Mouse (Mus musculus) left cerebral cortex, postnatal 14 days (tissue): ENCODE measurements around the gene Pmpca. TPM values are rescaled to one million over a fixed set of nuclear protein-coding genes. Genes with fewer than 3 reads are reported as not detected.

Experiments
- DNase-seq, 2 experiments: peaks; one replicate each; pipeline ENCODE4 v3.0.0; 2021 to 2022; ENCODE audit warnings: low spot score in 2 of 2, mixed read lengths in 1 of 2
- intact Hi-C: fragments of 180-260 bp; cut with DNase I; formaldehyde crosslinking; loops from one replicate; pipeline ENCODE4 v1.15.1; 2025
- long read RNA-seq, 2 experiments: library from polyadenylated mRNA; stranded (forward); transcript quantifications; one replicate each; pipeline ENCODE4 v2.0.0; 2021
- total RNA-seq, 2 experiments: library from RNA; stranded (reverse); gene quantifications; 2 replicates each; pipeline ENCODE4 v1.2.3; 2021

Gene Pmpca
- total RNA-seq = 100 to 1,000 TPM; 116 to 117 TPM
- long read RNA-seq, experiment 1, transcript Pmpca-202 (11 exons, 1,638 nt) = minor isoform, 7 of 237 reads
- long read RNA-seq, experiment 1, transcript Pmpca-201 (13 exons, 3,135 nt) = major isoform, 174 of 237 reads
- long read RNA-seq, experiment 1, partial matches to known transcripts = 37 of 237 reads
- long read RNA-seq, experiment 1, other reads (novel, unspliced or antisense) = 19 of 237 reads
- long read RNA-seq, experiment 2, transcript Pmpca-201 (13 exons, 3,135 nt) = major isoform, 154 of 214 reads
- long read RNA-seq, experiment 2, transcript Pmpca-202 (11 exons, 1,638 nt) = minor isoform, 7 of 214 reads
- long read RNA-seq, experiment 2, partial matches to known transcripts = 30 of 214 reads
- long read RNA-seq, experiment 2, other reads (novel, unspliced or antisense) = 23 of 214 reads

DNA sequence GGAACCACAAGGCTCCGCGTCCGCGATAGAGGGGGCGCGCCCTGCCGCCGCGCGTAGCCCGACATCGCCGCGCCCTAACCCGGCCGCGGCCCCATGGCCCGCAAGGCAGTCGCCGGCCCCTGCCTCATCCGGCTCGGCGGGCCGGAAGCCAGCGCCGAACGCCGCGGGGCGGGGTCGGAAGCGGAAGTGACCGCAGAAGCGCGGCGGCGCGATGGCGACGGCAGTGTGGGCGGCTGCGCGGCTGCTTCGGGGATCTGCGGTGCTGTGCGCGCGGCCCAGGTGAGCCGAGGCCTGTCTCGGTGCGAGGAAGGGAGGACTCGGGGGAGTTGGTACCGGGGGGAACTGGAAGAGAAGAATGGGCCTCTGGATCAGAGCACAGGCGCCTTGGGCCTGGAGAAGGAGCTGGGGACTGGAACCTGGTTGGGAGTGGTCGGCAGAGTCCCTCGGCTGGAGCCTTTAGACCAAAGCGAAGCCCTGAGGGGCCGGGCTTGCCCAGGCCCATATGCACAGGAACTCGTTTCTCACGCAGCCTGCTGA, at the start of gene Pmpca, which contains the start of gene Entr1:
Gene Pmpca, plus strand, starts transcription at position 186 of the 537 bp plus-strand sequence.
Gene Entr1, minus strand, starts transcription at position 163 of the 537 bp plus-strand sequence.
- intact Hi-C loops = no loop called here

DNA sequence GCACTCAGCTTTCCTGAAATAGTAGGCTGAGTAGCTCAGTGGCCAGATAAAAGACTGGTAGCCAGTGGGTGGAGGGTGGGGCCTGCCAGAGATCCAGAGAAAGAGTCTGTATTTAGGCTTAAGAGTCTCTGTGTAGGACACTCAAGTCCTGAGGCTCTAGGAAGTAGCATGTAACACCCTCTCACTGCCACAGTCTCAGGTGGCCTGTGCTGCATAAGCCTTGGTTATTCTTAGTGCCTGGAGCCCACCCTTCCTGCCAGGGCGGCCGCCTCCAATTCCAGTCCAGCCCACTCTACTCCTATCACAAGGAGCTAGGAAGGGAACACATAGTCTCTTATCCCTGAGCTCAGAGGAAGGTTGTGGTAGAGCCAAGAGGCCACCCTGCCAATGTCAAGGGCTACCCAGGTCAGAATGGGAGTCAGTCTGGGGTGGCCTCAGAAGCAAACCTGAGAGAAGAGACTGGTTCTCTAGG, 47.6 kb upstream of the Pmpca start:
- intact Hi-C loops = no loop called here
- DNase-seq = peak in 1 of 2 experiments; percentile 25

More for the DNA sequence above, at the start of gene Pmpca, which contains the start of gene Entr1:
- DNase-seq = peak; percentile 72 to 87

DNA sequence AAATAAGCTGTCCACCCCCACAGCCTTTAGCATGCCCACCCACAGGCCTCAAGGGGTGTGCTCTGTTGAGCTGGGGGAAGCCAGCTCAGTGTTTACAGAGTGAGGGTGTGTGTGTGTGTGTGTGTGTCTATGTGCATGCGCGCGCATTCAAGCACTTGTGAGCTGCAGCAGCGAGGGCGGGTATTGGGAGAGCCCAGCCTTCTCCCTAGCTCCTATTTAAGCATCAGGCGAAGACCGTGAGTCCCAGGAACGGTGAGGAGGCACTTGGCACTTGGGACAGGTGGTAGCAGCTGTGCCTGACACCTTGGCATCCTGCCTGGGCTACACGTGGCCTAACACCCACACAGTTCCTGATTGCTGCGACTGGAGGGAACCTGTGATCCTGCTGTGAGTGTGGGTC, 47.1 kb upstream of the Pmpca start:
- intact Hi-C loops = no loop called here
- DNase-seq = peak; percentile 77 to 93

DNA sequence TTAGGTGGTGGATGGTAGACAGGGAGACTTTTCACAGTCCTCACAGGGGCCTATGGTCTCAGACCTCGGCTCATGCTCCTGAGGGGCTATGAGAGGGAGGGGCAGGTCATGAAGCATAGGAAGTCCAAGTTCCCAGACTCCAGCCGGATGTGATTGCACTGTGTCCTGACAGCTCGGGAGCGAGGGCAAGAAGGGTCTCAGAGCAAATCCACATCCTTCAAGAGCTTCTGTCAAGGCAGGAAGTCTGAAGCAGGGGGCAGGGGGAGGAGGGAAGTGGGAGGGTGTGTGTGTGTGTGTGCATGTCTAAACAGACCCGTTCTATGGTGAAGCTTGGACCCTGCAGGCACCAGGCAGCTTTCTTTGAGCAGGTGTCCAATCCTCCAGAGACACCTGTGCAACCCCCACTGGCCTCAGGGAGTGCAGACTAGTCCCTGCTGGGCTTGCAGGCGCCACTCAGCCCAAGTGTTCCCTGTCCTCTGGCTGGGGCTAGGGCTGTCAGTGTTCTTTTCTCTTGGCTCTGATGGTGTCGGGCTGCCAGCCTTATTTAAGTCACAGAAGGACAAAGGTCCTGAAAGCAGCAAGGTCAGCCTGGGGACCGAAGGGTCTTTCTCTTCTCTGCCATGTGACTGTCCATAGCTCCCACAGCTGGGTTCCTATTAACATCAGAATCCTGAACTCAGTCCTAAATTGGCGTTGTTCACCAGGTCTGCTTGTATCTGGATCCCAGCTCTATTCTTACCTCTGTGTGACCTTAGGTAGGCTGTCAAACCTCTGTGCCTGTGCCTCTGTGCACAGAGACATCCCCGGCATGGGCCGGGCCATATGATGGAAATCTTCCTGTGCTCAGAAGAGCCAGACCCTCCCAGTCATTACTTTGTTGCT, 46.3 kb upstream of the Pmpca start:
- no peak for DNase-seq
- intact Hi-C loops = no loop called here

DNA sequence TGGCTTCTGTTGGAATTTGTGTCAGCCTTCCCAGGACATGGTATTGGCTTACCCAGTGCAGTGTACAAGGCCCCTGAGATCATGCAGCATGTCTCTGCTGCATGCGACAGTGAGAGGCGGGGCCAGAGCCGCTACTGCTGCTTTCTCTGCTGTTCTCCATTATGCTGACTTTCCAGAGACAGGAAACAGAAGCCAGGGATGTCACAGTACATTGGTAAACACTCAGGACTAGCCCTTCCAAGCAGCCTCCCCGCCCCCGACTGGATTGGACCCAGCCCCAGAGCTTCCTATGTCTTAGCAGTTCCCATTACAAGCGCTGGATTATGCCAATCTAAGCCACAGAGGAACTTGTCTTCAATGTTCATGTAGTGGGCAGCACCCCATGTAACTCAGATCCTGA, 40.9 kb upstream of the Pmpca start:
- DNase-seq = no peak
- intact Hi-C loops = no loop called here

- peak; percentile 94 to 96 for DNase-seq
- intact Hi-C loops = loop anchor here (1.0 to 10.0 kb wide), 2 partner anchors 51 to 197 kb away; no protein-coding TSS in a partner anchor
These were observed 37.5 kb upstream of the Pmpca start, which contains the start of gene Dnlz for GRCm38 (mm10) chr2:26351358-26352290. TSS of gene Dnlz (minus strand) at chr2:26352110.

- DNase-seq = no peak
These were observed 36.7 kb upstream of the Pmpca start for GRCm38 (mm10) chr2:26352291-26352910.

GRCm38 (mm10) chr2:26353066-26353980, 35.8 kb upstream of the Pmpca start:
- intact Hi-C loops = loop anchor here (10.0 kb wide), 1 partner anchor 199 kb away; no protein-coding TSS in a partner anchor
- DNase-seq = no peak

More at GRCm38 (mm10) chr2:26352291-26352910, 36.7 kb upstream of the Pmpca start:
- intact Hi-C loops = loop anchor here (1.0 to 10.0 kb wide), 2 partner anchors 52 to 198 kb away; no protein-coding TSS in a partner anchor

DNA sequence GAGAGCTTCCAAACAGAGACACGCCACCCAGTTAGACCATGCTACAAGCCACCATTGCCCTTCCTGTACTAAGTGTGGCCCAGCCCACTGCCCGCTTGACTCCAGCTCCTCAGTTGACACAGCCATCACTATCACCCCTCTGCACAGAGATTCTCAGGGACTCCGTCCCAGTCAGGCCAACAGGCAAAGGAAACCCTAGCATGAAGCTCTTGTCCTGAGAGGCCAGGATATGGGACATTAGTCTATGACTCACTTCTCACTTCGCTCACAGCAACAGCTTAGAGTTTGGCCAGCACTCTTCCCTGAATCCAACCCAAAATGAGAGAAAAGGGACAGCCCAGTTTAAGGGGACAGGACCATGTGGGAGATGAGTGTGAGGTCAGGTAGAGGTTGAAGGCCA, 34.7 kb upstream of the Pmpca start:
- intact Hi-C loops = loop anchor here (10.0 kb wide), 1 partner anchor 200 kb away; no protein-coding TSS in a partner anchor
- DNase-seq = no peak

DNA sequence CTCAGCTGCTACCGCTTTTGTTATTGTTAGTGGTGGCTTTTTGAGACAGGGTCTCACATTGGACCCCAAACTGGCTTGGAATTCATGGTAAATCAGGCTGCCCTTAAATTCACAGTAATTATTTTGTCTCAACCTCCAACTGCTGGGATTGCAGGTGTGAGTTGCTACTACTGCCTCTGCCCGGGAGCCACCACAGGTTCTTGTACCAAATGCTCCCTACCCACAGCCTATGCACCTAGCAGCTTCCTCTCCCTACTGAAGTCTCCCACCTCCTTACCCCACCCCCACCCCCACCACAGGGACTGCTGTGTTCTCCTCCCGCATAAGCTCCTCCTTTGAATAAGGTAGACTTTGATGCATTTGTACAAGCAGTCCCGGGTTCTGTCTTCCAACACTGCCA, 32.9 kb upstream of the Pmpca start:
- intact Hi-C loops = loop anchor here (10.0 kb wide), 1 partner anchor 201 kb away; no protein-coding TSS in a partner anchor
- no peak for DNase-seq

DNA sequence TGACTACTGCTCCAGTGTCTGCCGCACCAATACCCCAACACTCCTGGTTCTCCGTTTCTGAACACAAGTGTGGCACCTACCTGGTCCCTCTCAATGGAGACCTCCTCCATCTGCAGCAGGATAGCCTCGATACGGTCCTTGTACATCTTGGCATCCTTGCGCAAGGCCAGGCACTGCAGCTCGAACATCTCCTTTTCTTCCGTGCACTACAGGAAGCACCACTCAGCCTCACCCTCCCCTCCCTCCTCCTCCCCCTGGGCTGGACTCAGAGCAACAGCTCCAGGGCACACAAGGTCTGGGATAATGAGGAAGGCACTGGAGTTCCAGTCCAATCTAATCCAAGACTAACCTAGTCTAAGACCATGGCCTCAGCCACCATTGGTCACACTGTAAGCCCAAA, 32.5 kb upstream of the Pmpca start:
- no peak for DNase-seq
- intact Hi-C loops = loop anchor here (10.0 kb wide), 1 partner anchor 202 kb away; no protein-coding TSS in a partner anchor

- intact Hi-C loops = loop anchor here (10.0 kb wide), 1 partner anchor 203 kb away; no protein-coding TSS in a partner anchor
- no peak for DNase-seq
These were observed 31.7 kb upstream of the Pmpca start for GRCm38 (mm10) chr2:26357484-26357883.

GRCm38 (mm10) chr2:26358667-26359320, 30.3 kb upstream of the Pmpca start:
- intact Hi-C loops = loop anchor here (10.0 kb wide), 1 partner anchor 204 kb away; no protein-coding TSS in a partner anchor
- DNase-seq = no peak

- intact Hi-C loops = loop anchor here (10.0 kb wide), 1 partner anchor 205 kb away; no protein-coding TSS in a partner anchor
- DNase-seq = no peak
These were observed 29.2 kb upstream of the Pmpca start for GRCm38 (mm10) chr2:26359983-26360382.

- intact Hi-C loops = no loop called here
- no peak for DNase-seq
These were observed 28.4 kb upstream of the Pmpca start, which contains the start of gene Card9 for GRCm38 (mm10) chr2:26360772-26361171. TSS of gene Card9 (minus strand) at chr2:26360918.

DNA sequence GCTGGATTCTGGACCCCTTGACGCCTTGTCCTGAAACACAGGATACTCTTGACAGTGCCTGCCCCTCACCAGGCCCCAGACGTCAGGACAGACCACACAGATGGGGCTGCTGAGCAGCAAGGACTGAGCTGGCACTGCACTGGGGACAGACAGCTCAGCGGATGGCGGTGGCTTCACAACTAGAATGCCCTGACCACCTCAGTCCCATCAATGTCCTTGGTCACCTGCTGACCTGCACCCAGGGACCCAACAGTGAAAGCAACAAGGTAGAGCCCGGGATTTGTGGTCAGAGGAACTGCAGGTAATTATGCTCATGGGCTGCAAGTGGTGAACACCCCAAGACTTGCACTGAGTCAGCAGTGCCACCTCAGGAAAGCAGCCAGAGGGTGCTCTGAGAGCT, 26.1 kb upstream of the Pmpca start:
- intact Hi-C loops = no loop called here
- no peak for DNase-seq
